8 mouse cellular contexts compared by ENCODE assay signal in the genomic region with DNA sequence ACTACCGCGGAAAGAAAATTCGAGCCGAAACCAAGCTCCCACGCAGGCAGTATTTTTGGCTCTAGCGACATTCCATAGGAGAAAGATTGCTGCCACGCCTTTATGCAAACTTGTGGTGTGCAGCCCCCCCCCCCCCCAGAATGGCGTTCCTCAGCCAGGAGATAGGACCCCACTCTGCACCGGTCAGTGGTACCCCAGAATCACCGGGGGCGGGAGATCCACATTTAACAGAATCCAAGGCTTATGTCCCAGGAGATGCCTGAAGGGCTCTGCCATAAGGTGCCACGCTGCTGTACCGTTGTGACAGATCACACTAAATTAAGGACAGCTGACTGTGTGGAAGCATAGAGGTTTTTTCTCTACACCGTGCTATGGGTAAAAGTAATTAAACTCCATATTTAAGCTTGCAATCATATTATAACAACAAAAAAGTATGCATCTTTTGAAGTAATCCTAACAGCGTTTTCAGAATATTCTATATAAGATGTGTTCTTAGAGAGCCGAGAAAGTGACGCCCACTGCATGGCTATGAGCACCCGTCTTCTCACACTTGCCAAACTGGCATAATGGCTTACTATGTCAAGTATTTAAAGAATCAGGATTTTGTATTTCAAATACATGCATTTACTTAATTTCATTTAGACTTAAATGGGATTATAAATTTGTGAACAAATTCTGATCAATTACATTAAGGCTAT.
A peak's percentile ranks its signal among the peaks of the same experiment; 100 is the strongest.
DNase-seq lines count a peak whose midpoint lies in the region; ATAC-seq and TF ChIP-seq lines count a peak whose summit lies in the region.

No protein-coding gene starts in this region.

- no peaks in the 10 kb centered on the region for H3K4me1 ChIP-seq in kidney, adult 2 months (ENCODE audit: control insufficient read depth, insufficient read depth, low read length)
- no peaks in the 10 kb centered on the region for H3K4me1 ChIP-seq in cerebellum, adult 2 months (ENCODE audit: control insufficient read depth, insufficient read depth, low read length)
- peaks cover 3% of the 10 kb centered on the region; the same call in 1 of the 2 replicates for H3K4me1 ChIP-seq in heart, postnatal 0 days (ENCODE audit: control insufficient read depth, insufficient read depth)

- no peak for DNase-seq in kidney, adult 2 months
- no peak for DNase-seq in kidney, postnatal 4 days
- DNase-seq in cerebellum, adult 2 months, result peak; percentile 36 to 41
- DNase-seq in heart, postnatal 0 days (ENCODE audit: low spot score), result peak; percentile 23
- no peak for DNase-seq in layer of hippocampus, postnatal 10 days (ENCODE audit: low spot score in 2 of 2)
- no peak for DNase-seq in layer of hippocampus, postnatal 36 days

- no peak for TF ChIP-seq POLR2A in kidney, adult 2 months (IDR thresholded peaks at IDR 0.05; ENCODE audit: low read depth, low read length)
- no peak for TF ChIP-seq POLR2A in cerebellum, adult 2 months (IDR thresholded peaks at IDR 0.05; ENCODE audit: borderline replicate concordance, insufficient read depth, low read length)

- no peaks in the 10 kb centered on the region for H3K27me3 ChIP-seq in kidney, adult 2 months (replicated peaks; ENCODE audit: control insufficient read depth, insufficient read depth, low read length)
- no peaks in the 10 kb centered on the region for H3K27me3 ChIP-seq in cerebellum, adult 2 months (ENCODE audit: control insufficient read depth, insufficient read depth, low read length)
- H3K27me3 ChIP-seq in heart, postnatal 0 days (ENCODE audit: control insufficient read depth, insufficient read depth, low read length), result no peaks in the 10 kb centered on the region

- no peak overlapping the region for H3K27ac ChIP-seq in kidney, adult 2 months (ENCODE audit: insufficient read depth, low read depth, low read length)
- H3K27ac ChIP-seq in cerebellum, adult 2 months (ENCODE audit: insufficient read depth, low read length), result no peak overlapping the region; the same call in 1 of the 2 replicates
- peak overlapping the region; percentile 77 for H3K27ac ChIP-seq in heart, postnatal 0 days (ENCODE audit: low read depth)
- no peak overlapping the region for H3K27ac ChIP-seq in macrophage

- H3K9me3 ChIP-seq in heart, postnatal 0 days (replicated peaks; ENCODE audit: control insufficient read depth, low read length), result no peaks in the 10 kb centered on the region

- H3K9ac ChIP-seq in heart, postnatal 0 days (replicated peaks; ENCODE audit: low read depth, low read length), result peak overlapping the region; percentile 59

- H3K36me3 ChIP-seq in kidney, adult 2 months (ENCODE audit: control insufficient read depth, insufficient read depth, low read length), result no peaks in the 10 kb centered on the region
- H3K36me3 ChIP-seq in heart, postnatal 0 days (replicated peaks; ENCODE audit: control insufficient read depth, insufficient read depth, low read length), result no peaks in the 10 kb centered on the region
- no peaks in the 10 kb centered on the region for H3K36me3 ChIP-seq in macrophage (ENCODE audit: inconsistent target)

- no peak for TF ChIP-seq CTCF in kidney, adult 2 months (conservative IDR thresholded peaks at IDR 0.05; ENCODE audit: insufficient read depth, insufficient read length, low read depth, low read length)
- TF ChIP-seq CTCF in cerebellum, adult 2 months (IDR thresholded peaks at IDR 0.05; ENCODE audit: borderline replicate concordance, insufficient read depth, low read depth, low read length), result no peak
- no peak for TF ChIP-seq CTCF in heart, postnatal 0 days (IDR thresholded peaks at IDR 0.05; ENCODE audit: low read depth)

- peak; percentile 44 for ATAC-seq in heart, postnatal 0 days (ENCODE audit: insufficient read depth, low read depth)
- no peak for ATAC-seq in activated CD4-positive, CD25-positive, alpha-beta regulatory T cell, adult 4 months

- TF ChIP-seq EP300 in heart, postnatal 0 days (IDR thresholded peaks at IDR 0.05; ENCODE audit: low read depth), result no peak; the same call in 1 of the 2 replicates

- 16% methylated on average over 18 of the region's 18 CpGs for WGBS in kidney, adult 2 months
- WGBS in cerebellum, adult 2 months, result 6% methylated on average over 18 of the region's 18 CpGs
- 4% methylated on average over 18 of the region's 18 CpGs for WGBS in heart, postnatal 0 days
- 23% methylated on average over 18 of the region's 18 CpGs for WGBS in macrophage (ENCODE audit: missing documents)

- no peaks in the 10 kb centered on the region for H3K79me2 ChIP-seq in macrophage (ENCODE audit: inconsistent target)

- H3K4me3 ChIP-seq in kidney, adult 2 months (ENCODE audit: insufficient read depth, low read depth, low read length), result peak overlapping the region; percentile 52
- H3K4me3 ChIP-seq in cerebellum, adult 2 months (replicated peaks; ENCODE audit: insufficient read depth, low read depth, low read length), result peak overlapping the region; percentile 88
- peak overlapping the region; percentile 57 for H3K4me3 ChIP-seq in heart, postnatal 0 days (ENCODE audit: low read depth, low read length)
- peak overlapping the region; percentile 21 for H3K4me3 ChIP-seq in macrophage (ENCODE audit: inconsistent target)

- peak overlapping the region; percentile 75 for H3K4me2 ChIP-seq in heart, postnatal 0 days (ENCODE audit: low read depth, low read length)

Comparison
In these comparisons a context has a peak if more than half of its experiments do, and no peak if none do; other contexts are left out.
1. DNase-seq: peak in cerebellum, adult 2 months (2 of 2) and heart, postnatal 0 days (single experiment); none in kidney, adult 2 months (single experiment), kidney, postnatal 4 days (0 of 2), layer of hippocampus, postnatal 10 days (0 of 2) and layer of hippocampus, postnatal 36 days (0 of 2).
2. H3K4me3 ChIP-seq: peak in every context shown above with its lines; median percentile 88 in cerebellum, adult 2 months; 57 in heart, postnatal 0 days; 52 in kidney, adult 2 months; 21 in macrophage.